Mouse (Mus musculus) bone marrow, adult 2 months (tissue): Measurements from ENCODE around the gene Znrf2.

Experiments
- CTCF ChIP-seq: fragments of 200-500 bp; IDR thresholded peaks from 2 replicates; pipeline ENCODE4 v1.5.1; 2011; ENCODE audit warnings: low read length, control low read depth; ENCODE audit not compliant: control insufficient read depth, insufficient read depth
- POLR2A ChIP-seq: fragments of 200-500 bp; IDR thresholded peaks from 2 replicates; pipeline ENCODE4 v1.6.1; 2011; ENCODE audit warnings: low read depth, mild to moderate bottlenecking, control low read depth, low read length, borderline replicate concordance; ENCODE audit not compliant: control insufficient read depth

GRCm38 (mm10) chr6:54939631-54940030 is 122.9 kb downstream of the Znrf2 start:
- TF ChIP-seq CTCF (no peak), POLR2A (no peak)
